8 mouse cellular contexts compared by ENCODE assay signal in the genomic region with DNA sequence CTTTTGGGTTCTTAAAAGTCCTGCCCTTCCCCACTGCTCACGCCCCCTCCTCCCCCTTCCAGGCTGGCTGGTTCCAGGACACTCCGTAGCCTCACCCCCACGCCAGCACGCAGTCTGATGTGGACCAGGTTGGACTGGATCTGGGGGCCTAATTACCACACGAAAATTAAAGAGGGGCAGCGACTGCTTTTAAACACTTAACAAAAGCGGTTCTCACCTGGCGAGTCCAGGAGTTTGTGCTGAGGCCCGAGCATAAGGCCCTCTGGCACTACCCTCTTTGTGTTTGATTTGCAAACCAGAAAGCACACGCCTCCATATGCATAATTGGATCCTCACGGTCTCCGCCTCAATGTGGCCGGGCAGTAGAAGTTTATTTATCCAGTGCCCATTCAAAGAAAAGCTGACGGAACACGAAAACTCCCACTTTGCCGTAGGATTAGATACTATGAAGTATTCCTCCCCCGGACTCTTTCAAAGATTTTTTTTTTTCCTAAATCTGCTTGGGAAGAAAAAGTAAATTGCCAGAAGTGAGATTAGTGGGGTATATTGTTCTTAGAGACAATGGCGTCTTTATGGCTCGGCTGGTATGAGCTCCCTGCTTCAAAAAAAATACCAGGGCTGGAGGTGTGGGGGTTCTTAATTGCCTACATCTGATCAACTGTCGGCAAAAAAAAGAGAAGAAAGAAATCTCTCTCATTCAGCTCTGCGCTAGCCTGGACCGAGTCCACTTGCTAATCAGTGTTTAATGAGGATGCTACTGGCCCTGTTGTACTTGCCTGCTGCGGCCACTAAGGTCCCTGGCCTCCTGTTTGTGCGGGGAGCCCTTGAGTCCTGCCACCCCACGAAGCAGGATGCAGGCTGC.
DNase-seq lines count a peak whose midpoint lies in the region; ATAC-seq and TF ChIP-seq lines count a peak whose summit lies in the region.

No protein-coding gene starts in this region.

- H3K9me3 ChIP-seq in heart, embryonic 12.5 days (replicated peaks) = no peaks in the 10 kb centered on the region
- no peaks in the 10 kb centered on the region for H3K9me3 ChIP-seq in hindbrain, postnatal 0 days (ENCODE audit: low read length)
- no peaks in the 10 kb centered on the region for H3K9me3 ChIP-seq in liver, postnatal 0 days (ENCODE audit: low read length)

- ATAC-seq in heart, embryonic 12.5 days (ENCODE audit: insufficient number of reproducible peaks, low FRiP score) = peak; percentile 59; the same call in 1 of the 2 replicates
- peak; percentile 69; the same call in 1 of the 2 replicates for ATAC-seq in hindbrain, postnatal 0 days
- no peak for ATAC-seq in liver, postnatal 0 days

- peak overlapping the region; percentile 56 for H3K9ac ChIP-seq in heart, embryonic 12.5 days
- H3K9ac ChIP-seq in hindbrain, postnatal 0 days (replicated peaks; ENCODE audit: low read length) = no peak overlapping the region
- H3K9ac ChIP-seq in liver, postnatal 0 days (replicated peaks) = no peak overlapping the region

- no peak overlapping the region for H3K27ac ChIP-seq in heart, embryonic 12.5 days (ENCODE audit: poor library complexity, severe bottlenecking)
- no peak overlapping the region for H3K27ac ChIP-seq in hindbrain, postnatal 0 days
- no peak overlapping the region for H3K27ac ChIP-seq in liver, postnatal 0 days (ENCODE audit: low read depth)

- 9% methylated on average over 25 of the region's 25 CpGs for WGBS in heart, embryonic 12.5 days
- 7% methylated on average over 25 of the region's 25 CpGs for WGBS in hindbrain, postnatal 0 days
- WGBS in liver, postnatal 0 days (ENCODE audit: insufficient replicate concordance) = 10% methylated on average over 25 of the region's 25 CpGs

- H3K4me3 ChIP-seq in heart, embryonic 12.5 days = peak overlapping the region; percentile 29
- H3K4me3 ChIP-seq in hindbrain, postnatal 0 days (ENCODE audit: low read length) = no peak overlapping the region
- H3K4me3 ChIP-seq in liver, postnatal 0 days (ENCODE audit: low read depth, low read length) = 0 out of 2 replicates have a peak overlapping the region, but pooled peaks have one; percentile 6

- peaks cover 31% of the 10 kb centered on the region for H3K4me1 ChIP-seq in heart, embryonic 12.5 days (replicated peaks)
- peaks cover under 1% of the 10 kb centered on the region; the same call in 1 of the 2 replicates for H3K4me1 ChIP-seq in hindbrain, postnatal 0 days (ENCODE audit: insufficient read depth, low read length)
- H3K4me1 ChIP-seq in liver, postnatal 0 days (ENCODE audit: insufficient read depth) = no peaks in the 10 kb centered on the region

- intact Hi-C loops in heart, postnatal 36 days (cut with DNase I) = no loop called here
- intact Hi-C loops in left cerebral cortex, postnatal 4 days (cut with DNase I) = loop anchor here (10.0 kb wide), 1 partner anchor 493 kb away; no protein-coding TSS in a partner anchor

- no peak for DNase-seq in heart, postnatal 36 days
- peak; percentile 81 for DNase-seq in embryo, embryonic 10 days (ENCODE audit: low spot score)
- peak; percentile 64 for DNase-seq in hindbrain, postnatal 0 days (ENCODE audit: low spot score)
- DNase-seq in liver, postnatal 0 days = no peak
- DNase-seq in left cerebral cortex, postnatal 4 days = no peak
- DNase-seq in yolk sac, embryonic 10.5 days (ENCODE audit: low spot score) = no peak
- no peak for DNase-seq in left cerebral cortex, adult 18-20 months (ENCODE audit: low spot score in 2 of 2)

- no peak for TF ChIP-seq EP300 in liver, postnatal 0 days (IDR thresholded peaks at IDR 0.05; ENCODE audit: low read depth)

- H3K27me3 ChIP-seq in heart, embryonic 12.5 days (replicated peaks) = 0 out of 2 replicates have a peak, but pooled peaks cover 5% of the 10 kb centered on the region
- no peaks in the 10 kb centered on the region for H3K27me3 ChIP-seq in hindbrain, postnatal 0 days (ENCODE audit: insufficient read depth, low read length)
- peaks cover 28% of the 10 kb centered on the region for H3K27me3 ChIP-seq in liver, postnatal 0 days (ENCODE audit: insufficient read depth, low read length)

- H3K36me3 ChIP-seq in heart, embryonic 12.5 days = no peaks in the 10 kb centered on the region
- no peaks in the 10 kb centered on the region for H3K36me3 ChIP-seq in hindbrain, postnatal 0 days (ENCODE audit: insufficient read depth, low read length)
- no peaks in the 10 kb centered on the region for H3K36me3 ChIP-seq in liver, postnatal 0 days (replicated peaks; ENCODE audit: insufficient read depth, low read length)

- H3K4me2 ChIP-seq in heart, embryonic 12.5 days = peak overlapping the region; percentile 64
- H3K4me2 ChIP-seq in hindbrain, postnatal 0 days (ENCODE audit: low read depth, low read length) = peak overlapping the region; percentile 29
- peak overlapping the region; percentile 55 for H3K4me2 ChIP-seq in liver, postnatal 0 days (ENCODE audit: low read depth, low read length)

- peak; percentile 39 for TF ChIP-seq CTCF in hindbrain, postnatal 0 days (IDR thresholded peaks at IDR 0.05; ENCODE audit: low read depth)
- TF ChIP-seq CTCF in liver, postnatal 0 days (IDR thresholded peaks at IDR 0.05; ENCODE audit: low read depth) = no peak

Comparison
In these comparisons a context has a peak if more than half of its experiments do, and no peak if none do; other contexts are left out.
1. DNase-seq: peak in embryo, embryonic 10 days (single experiment) and hindbrain, postnatal 0 days (single experiment); none in heart, postnatal 36 days (0 of 2), liver, postnatal 0 days (single experiment), left cerebral cortex, postnatal 4 days (single experiment), yolk sac, embryonic 10.5 days (single experiment) and left cerebral cortex, adult 18-20 months (0 of 2).
2. Peak in every context shown above with its lines, with median percentiles within 50 percentile points of each other: H3K4me2 ChIP-seq.